Mouse (Mus musculus) G1E (cell line): ENCODE measurements around the gene Slc23a2.

ENCODE experiments used
- CTCF ChIP-seq: IDR thresholded peaks from 2 replicates; pipeline ENCODE4 v1.5.1; 2012; ENCODE audit warnings: low read depth, low read length, inconsistent platforms, mixed read lengths
- GATA1 ChIP-seq: IDR thresholded peaks from 2 replicates; pipeline ENCODE4 v1.6.1; 2012; ENCODE audit warnings: borderline replicate concordance, low read length, inconsistent platforms, mixed read lengths
- GATA2 ChIP-seq: IDR thresholded peaks from 2 replicates; pipeline ENCODE4 v1.6.1; 2012; ENCODE audit warnings: low read depth, low read length, inconsistent platforms, borderline replicate concordance
- POLR2AphosphoS5 ChIP-seq: IDR thresholded peaks from 2 replicates; pipeline ENCODE4 v1.6.1; 2012; ENCODE audit warnings: low read depth, low read length, inconsistent platforms; ENCODE audit not compliant: insufficient replicate concordance
- TAL1 ChIP-seq: conservative IDR thresholded peaks from 2 replicates; pipeline ENCODE4 v1.6.1; 2012; ENCODE audit warnings: low read depth, low read length, inconsistent platforms, mixed read lengths

- TF ChIP-seq CTCF, result no peak
- no peak for TF ChIP-seq TAL1
- TF ChIP-seq POLR2AphosphoS5, result no peak
- TF ChIP-seq GATA1, result no peak
- TF ChIP-seq GATA2, result no peak
These were observed 100.3 kb downstream of the Slc23a2 start for GRCm38 (mm10) chr2:132044320-132045274.
